10 mouse cellular contexts compared by ENCODE assay signal in the genomic region with DNA sequence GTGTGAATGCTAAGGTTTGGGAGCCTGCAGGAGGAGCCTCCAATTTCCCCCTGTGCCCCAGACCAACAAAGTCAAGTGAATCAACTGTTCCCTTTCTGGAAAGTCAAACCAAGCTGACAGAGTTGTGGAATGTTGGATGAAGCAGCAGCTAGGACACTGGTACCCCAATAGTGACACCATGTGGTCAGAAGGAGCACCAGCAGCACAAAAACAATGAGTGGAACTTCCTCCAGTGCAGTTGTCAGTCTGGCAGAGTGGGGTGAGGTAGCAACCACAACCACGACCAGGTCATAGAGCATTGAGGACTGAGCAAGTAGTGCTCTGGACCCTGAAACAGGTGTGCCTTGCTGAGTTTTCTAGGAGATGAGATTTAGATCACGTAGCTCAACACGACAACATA. TPM values are rescaled to one million over a fixed set of nuclear protein-coding genes. Genes with fewer than 3 reads are reported as not detected.
DNase-seq lines count a peak whose midpoint lies in the region; ATAC-seq and TF ChIP-seq lines count a peak whose summit lies in the region.
"Had no signal": no experiment of that assay in that cellular context is flagged by ENCODE, and none has a peak within 500 bp of the region (broad histone marks: within the 10 kb centered on the region; RNA-seq: fewer than 3 reads in every experiment).

No protein-coding gene starts in this region.

- peaks cover 21% of the 10 kb centered on the region for H3K27me3 ChIP-seq in hindbrain, embryonic 10.5 days (ENCODE audit: insufficient read depth, poor library complexity, severe bottlenecking)
- peaks cover 8% of the 10 kb centered on the region for H3K27me3 ChIP-seq in hindbrain, embryonic 13.5 days
- H3K27me3 ChIP-seq in ES-Bruce4 (ENCODE audit: control insufficient read depth, insufficient read depth, low read length, poor library complexity, severe bottlenecking), result 0 out of 2 replicates have a peak, but pooled peaks cover 1% of the 10 kb centered on the region
- no peaks in the 10 kb centered on the region for H3K27me3 ChIP-seq in kidney, embryonic 14.5 days (ENCODE audit: control insufficient read depth, insufficient read depth, low read length)
- H3K27me3 ChIP-seq in liver, postnatal 0 days (ENCODE audit: insufficient read depth, low read length), result peaks cover 20% of the 10 kb centered on the region; the same call in 1 of the 2 replicates
- H3K27me3 ChIP-seq: lung, embryonic 15.5 days had no signal

- DNase-seq in hindbrain, embryonic 10.5 days (ENCODE audit: low spot score), result peak; percentile 48
- DNase-seq in cerebellum, adult 18-20 months, result peak; percentile 40 to 49
- peak; percentile 7 to 12 for DNase-seq in gastrocnemius, adult 8-10 months (ENCODE audit: low spot score in 2 of 2)
- peak; percentile 17 for DNase-seq in liver, postnatal 0 days
- peak; percentile 48 for DNase-seq in skeletal muscle tissue, adult 2 months (ENCODE audit: low read depth, low spot score)

- ATAC-seq in hindbrain, embryonic 13.5 days (ENCODE audit: low FRiP score), result no peak
- ATAC-seq in kidney, embryonic 14.5 days (ENCODE audit: low FRiP score, low TSS enrichment), result 0 out of 2 replicates have a peak, but pooled peaks have one; percentile 17
- ATAC-seq in liver, postnatal 0 days, result peak; percentile 45; the same call in 1 of the 2 replicates

- no peak overlapping the region for H3K4me2 ChIP-seq in hindbrain, embryonic 13.5 days
- H3K4me2 ChIP-seq in kidney, embryonic 14.5 days (replicated peaks; ENCODE audit: low read depth, low read length), result no peak overlapping the region
- no peak overlapping the region for H3K4me2 ChIP-seq in liver, postnatal 0 days (ENCODE audit: low read depth, low read length)
- H3K4me2 ChIP-seq: lung, embryonic 15.5 days had no signal

- no peaks in the 10 kb centered on the region for H3K9me3 ChIP-seq in hindbrain, embryonic 10.5 days
- no peaks in the 10 kb centered on the region for H3K9me3 ChIP-seq in hindbrain, embryonic 13.5 days
- H3K9me3 ChIP-seq in ES-Bruce4 (replicated peaks; ENCODE audit: control insufficient read depth, insufficient read depth, low read length, poor library complexity, severe bottlenecking), result no peaks in the 10 kb centered on the region
- H3K9me3 ChIP-seq in kidney, embryonic 14.5 days (ENCODE audit: control insufficient read depth, low read length), result no peaks in the 10 kb centered on the region
- no peaks in the 10 kb centered on the region for H3K9me3 ChIP-seq in liver, postnatal 0 days (ENCODE audit: low read length)
- H3K9me3 ChIP-seq: lung, embryonic 15.5 days had no signal

- H3K36me3 ChIP-seq in hindbrain, embryonic 10.5 days, result no peaks in the 10 kb centered on the region
- no peaks in the 10 kb centered on the region for H3K36me3 ChIP-seq in hindbrain, embryonic 13.5 days
- no peaks in the 10 kb centered on the region for H3K36me3 ChIP-seq in ES-Bruce4 (ENCODE audit: control insufficient read depth, insufficient read depth, low read length, poor library complexity, severe bottlenecking)
- no peaks in the 10 kb centered on the region for H3K36me3 ChIP-seq in kidney, embryonic 14.5 days (ENCODE audit: control insufficient read depth, insufficient read depth, low read length)
- H3K36me3 ChIP-seq in liver, postnatal 0 days (replicated peaks; ENCODE audit: insufficient read depth, low read length), result no peaks in the 10 kb centered on the region
- H3K36me3 ChIP-seq: lung, embryonic 15.5 days had no signal

- no peak overlapping the region for H3K27ac ChIP-seq in hindbrain, embryonic 10.5 days
- H3K27ac ChIP-seq in hindbrain, embryonic 13.5 days, result no peak overlapping the region
- H3K27ac ChIP-seq in ES-Bruce4 (ENCODE audit: insufficient read depth, low read length), result no peak overlapping the region
- no peak overlapping the region for H3K27ac ChIP-seq in kidney, embryonic 14.5 days (ENCODE audit: low read depth, low read length)
- H3K27ac ChIP-seq in liver, postnatal 0 days (ENCODE audit: low read depth), result no peak overlapping the region
- H3K27ac ChIP-seq: lung, embryonic 15.5 days had no signal

- peaks cover 36% of the 10 kb centered on the region for H3K4me1 ChIP-seq in hindbrain, embryonic 10.5 days (replicated peaks)
- H3K4me1 ChIP-seq in hindbrain, embryonic 13.5 days (replicated peaks), result peaks cover 25% of the 10 kb centered on the region
- no peaks in the 10 kb centered on the region for H3K4me1 ChIP-seq in ES-Bruce4 (ENCODE audit: control insufficient read depth, insufficient read depth, low read length)
- no peaks in the 10 kb centered on the region for H3K4me1 ChIP-seq in kidney, embryonic 14.5 days (ENCODE audit: control insufficient read depth, insufficient read depth, low read length)
- H3K4me1 ChIP-seq in liver, postnatal 0 days (ENCODE audit: insufficient read depth), result peaks cover 5% of the 10 kb centered on the region

- peak; percentile 59 for TF ChIP-seq CTCF in ES-Bruce4 (IDR thresholded peaks at IDR 0.05; ENCODE audit: low read depth, low read length)
- peak; percentile 78 for TF ChIP-seq CTCF in liver, postnatal 0 days (IDR thresholded peaks at IDR 0.05; ENCODE audit: low read depth)

- no peak overlapping the region for H3K4me3 ChIP-seq in hindbrain, embryonic 10.5 days
- no peak overlapping the region for H3K4me3 ChIP-seq in hindbrain, embryonic 13.5 days
- no peak overlapping the region for H3K4me3 ChIP-seq in ES-Bruce4 (ENCODE audit: low read depth, low read length)
- no peak overlapping the region for H3K4me3 ChIP-seq in kidney, embryonic 14.5 days (ENCODE audit: low read length)
- no peak overlapping the region for H3K4me3 ChIP-seq in liver, postnatal 0 days (ENCODE audit: low read depth, low read length)
- H3K4me3 ChIP-seq: lung, embryonic 15.5 days had no signal

- H3K9ac ChIP-seq in hindbrain, embryonic 13.5 days, result no peak overlapping the region
- no peak overlapping the region for H3K9ac ChIP-seq in ES-Bruce4 (ENCODE audit: low read depth, poor library complexity, severe bottlenecking)
- no peak overlapping the region for H3K9ac ChIP-seq in kidney, embryonic 14.5 days (ENCODE audit: low read depth, low read length)
- H3K9ac ChIP-seq in liver, postnatal 0 days (replicated peaks), result no peak overlapping the region
- H3K9ac ChIP-seq: lung, embryonic 15.5 days had no signal

- no peak for TF ChIP-seq POLR2A in ES-Bruce4 (IDR thresholded peaks at IDR 0.05; ENCODE audit: insufficient read depth, low read length)

- 67% methylated on average over 3 of the region's 3 CpGs for WGBS in hindbrain, embryonic 10.5 days
- WGBS in hindbrain, embryonic 13.5 days, result 68% methylated on average over 3 of the region's 3 CpGs
- WGBS in kidney, embryonic 14.5 days, result 58% methylated on average over 3 of the region's 3 CpGs
- 48% methylated on average over 3 of the region's 3 CpGs for WGBS in liver, postnatal 0 days (ENCODE audit: insufficient replicate concordance)

- no peak for TF ChIP-seq EP300 in ES-Bruce4 (IDR thresholded peaks at IDR 0.05; ENCODE audit: insufficient read depth, low read depth, low read length)
- TF ChIP-seq EP300 in liver, postnatal 0 days (IDR thresholded peaks at IDR 0.05; ENCODE audit: low read depth), result no peak

RNA-seq across cellular contexts. Expression of gene Cavin3, which starts 4.3 kb away (rescaled TPM):
- 23.0 and 32.2 TPM in 2 replicates for polyA plus RNA-seq in hindbrain, embryonic 10.5 days (2016; fragmentation: Nextera tagmentation; extraction: Ambion mirVana)
- 28.9 and 31.6 TPM in 2 replicates for polyA plus RNA-seq in hindbrain, embryonic 13.5 days (2015; fragmentation: Nextera tagmentation; extraction: Ambion mirVana)
- polyA plus RNA-seq in ES-Bruce4 (2011; ENCODE audit: insufficient read depth, insufficient read length, low read depth, missing spikeins), result 0.96 and 1.1 TPM in 2 replicates
- total RNA-seq in gastrocnemius, adult 8-10 months (2022), result 10 to 100 TPM in 1 of 4 experiments, 1 to 10 TPM in 3; 3.5 to 10.5 (median 6.7) TPM
- polyA plus RNA-seq in kidney, embryonic 14.5 days (2014; fragmentation: Nextera tagmentation; extraction: Ambion mirVana), result 48.0 and 55.0 TPM in 2 replicates
- 4.5 and 4.7 TPM in 2 replicates for polyA plus RNA-seq in liver, postnatal 0 days (2015; fragmentation: Nextera tagmentation; extraction: Ambion mirVana)

RNA-seq across cellular contexts. Expression of gene Cckbr, which starts 52.3 kb away (rescaled TPM):
- 0.49 and 0.60 TPM in 2 replicates for polyA plus RNA-seq in hindbrain, embryonic 10.5 days (2016; fragmentation: Nextera tagmentation; extraction: Ambion mirVana)
- polyA plus RNA-seq in hindbrain, embryonic 13.5 days (2015; fragmentation: Nextera tagmentation; extraction: Ambion mirVana), result 2.0 and 2.3 TPM in 2 replicates
- 0.40 TPM in 1 of 2 replicates, not detected in the other for polyA plus RNA-seq in ES-Bruce4 (2011; ENCODE audit: insufficient read depth, insufficient read length, low read depth, missing spikeins)
- total RNA-seq in gastrocnemius, adult 8-10 months (2022), result not detected
- polyA plus RNA-seq in kidney, embryonic 14.5 days (2014; fragmentation: Nextera tagmentation; extraction: Ambion mirVana), result 0.56 and 0.58 TPM in 2 replicates
- polyA plus RNA-seq in liver, postnatal 0 days (2015; fragmentation: Nextera tagmentation; extraction: Ambion mirVana), result not detected in 2 replicates
- total RNA-seq: adrenal gland, adult 18-20 months had no signal
